Mouse (Mus musculus) kidney, adult 9 months (tissue): ENCODE results near the gene Lsm12.
"Not testable (repeated sequence)": the region's sequence is repeated elsewhere in the genome, so short reads cannot be mapped to it uniquely, and the experiment has no call there.

ENCODE experiments used
- DNase-seq: peaks from one replicate; pipeline ENCODE4 v3.0.0; 2022

Lsm12 gene

DNA sequence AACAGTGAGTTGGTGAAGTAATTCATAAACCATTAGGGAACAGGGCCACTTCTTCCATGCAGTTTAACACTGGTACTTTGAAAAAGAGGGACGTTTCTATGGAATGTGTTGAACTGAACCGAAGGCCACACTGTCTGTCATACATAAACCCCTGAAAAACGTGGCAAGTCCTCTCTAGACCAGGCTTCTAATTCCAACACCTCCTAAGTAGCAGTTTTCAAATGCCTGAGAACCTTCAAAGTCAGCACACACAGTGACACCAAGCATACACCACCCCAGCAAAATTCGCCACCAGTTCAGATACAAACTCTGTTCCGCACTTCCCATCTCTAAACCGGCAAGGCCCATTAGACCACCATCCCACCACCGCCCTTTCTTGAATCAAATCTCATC lies 847 bp downstream of the Lsm12 start:
- DNase-seq, result no peak

DNA sequence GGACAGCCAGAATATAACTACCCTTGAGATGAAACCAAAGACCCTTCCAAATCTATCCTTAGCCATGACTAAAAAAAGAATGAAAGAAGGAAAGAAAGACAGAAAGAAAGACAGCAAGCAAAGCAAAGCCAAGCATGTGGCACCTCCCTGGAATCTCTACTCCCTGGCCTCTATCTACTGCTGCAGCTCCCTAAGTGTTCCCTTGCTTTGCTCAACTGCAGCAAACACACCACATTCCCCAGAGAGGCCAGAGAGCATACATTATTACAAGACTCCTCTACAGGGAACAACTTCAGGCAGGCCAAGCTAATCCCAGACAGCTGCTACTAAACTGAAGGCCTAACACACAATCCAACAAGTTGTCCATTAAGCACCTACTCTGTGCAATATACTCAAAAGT lies 5.3 kb downstream of the Lsm12 start:
- no peak for DNase-seq

- DNase-seq, result no peak
Measured at GRCm38 (mm10) chr11:102168689-102169088, 16.4 kb downstream of the Lsm12 start.

GRCm38 (mm10) chr11:102167539-102167938 lies 17.6 kb downstream of the Lsm12 start:
- no peak for DNase-seq

GRCm38 (mm10) chr11:102165971-102166722 lies 18.9 kb downstream of the Lsm12 start:
- DNase-seq, result no peak

DNA sequence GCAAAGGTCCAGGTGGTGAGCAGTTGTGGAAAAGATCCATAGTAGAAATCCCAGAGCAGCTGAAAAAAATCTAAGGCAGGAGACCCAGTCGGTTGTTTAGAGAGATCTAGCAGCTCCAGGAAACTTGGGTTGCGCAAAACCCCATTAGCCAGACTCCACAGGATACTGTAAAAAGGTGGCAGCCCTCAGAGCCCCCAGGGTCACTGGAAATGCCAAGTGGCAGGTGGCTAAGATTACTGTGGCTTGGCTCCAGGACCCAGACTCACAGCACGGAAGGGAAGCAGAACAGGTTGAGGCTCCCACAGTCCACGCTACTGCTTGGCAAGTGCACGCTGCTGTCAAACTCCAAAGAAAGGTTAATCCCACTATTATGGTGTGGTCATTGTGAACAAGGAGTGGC lies 25.3 kb downstream of the Lsm12 start:
- no peak for DNase-seq

- DNase-seq, result not testable (repeated sequence)
Measured at GRCm38 (mm10) chr11:102158024-102158423, 27.1 kb downstream of the Lsm12 start.

GRCm38 (mm10) chr11:102156786-102157089 lies 28.4 kb downstream of the Lsm12 start:
- DNase-seq, result no peak

GRCm38 (mm10) chr11:102156039-102156785 lies 28.9 kb downstream of the Lsm12 start, which contains the start of gene Tmem101:
TSS of gene Tmem101 (minus strand) at chr11:102156404.
- DNase-seq, result peak; percentile 94

DNA sequence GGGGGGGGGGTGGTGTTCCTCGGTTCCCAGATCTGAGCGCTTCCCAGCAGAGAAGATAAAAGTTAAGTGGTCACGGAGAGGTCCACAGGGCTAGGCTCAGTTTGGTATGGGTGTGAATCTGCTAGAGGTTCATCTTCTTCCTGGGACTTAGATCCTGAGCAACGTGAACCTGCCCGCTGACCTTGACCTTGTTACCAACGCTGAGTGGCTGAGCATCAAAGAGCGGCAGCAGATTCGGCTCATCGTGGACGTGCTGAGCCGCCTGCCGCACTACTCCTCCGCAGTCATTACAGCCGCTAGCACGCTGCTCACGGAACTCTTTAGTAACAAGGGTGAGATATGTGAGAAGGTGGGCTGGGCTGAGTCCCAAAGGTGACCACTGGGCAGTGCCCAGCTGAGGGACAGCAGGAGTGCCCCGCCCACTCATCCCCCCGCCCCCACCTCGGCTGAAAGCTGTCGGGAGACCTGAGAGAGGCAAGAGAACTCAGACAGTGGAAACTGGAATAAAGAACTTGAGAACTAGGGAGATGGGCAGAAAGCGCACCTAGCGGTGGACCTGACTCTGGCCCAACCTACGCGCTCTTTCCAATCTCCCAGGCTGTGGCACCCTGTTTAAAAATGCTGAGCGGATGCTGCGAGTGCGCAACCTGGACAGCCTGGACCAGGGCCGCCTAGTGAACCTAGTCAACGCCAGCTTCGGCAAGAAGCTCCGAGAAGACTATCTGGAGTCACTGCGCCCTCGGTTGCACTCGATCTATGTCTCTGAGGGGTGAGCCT lies 37.7 kb downstream of the Lsm12 start:
- no peak for DNase-seq

- no peak for DNase-seq
Measured at GRCm38 (mm10) chr11:102146531-102146930, 38.6 kb downstream of the Lsm12 start.

DNA sequence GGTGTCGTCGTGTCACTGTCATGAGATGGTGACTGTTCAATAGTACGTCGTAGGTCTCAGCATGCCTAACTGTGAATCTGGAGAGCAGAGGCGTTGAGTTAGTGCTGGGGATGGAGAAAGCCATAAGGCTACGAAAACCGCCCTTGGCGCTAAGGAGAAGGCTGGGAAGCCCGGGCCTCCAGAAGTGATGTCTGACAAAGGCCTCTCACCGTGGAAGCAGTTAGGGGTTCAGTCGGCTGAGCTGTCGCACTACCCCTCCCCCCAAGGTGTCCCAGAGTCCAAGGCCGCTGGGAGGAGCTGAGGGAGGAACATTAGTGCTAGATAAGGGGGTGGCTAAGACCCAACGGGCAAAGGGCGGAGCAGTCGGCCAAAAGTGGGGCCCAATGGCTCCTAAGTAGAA lies 39.1 kb downstream of the Lsm12 start:
- peak; percentile 40 for DNase-seq

GRCm38 (mm10) chr11:102145471-102146001 lies 39.6 kb downstream of the Lsm12 start, which contains the start of gene Nags:
TSS of gene Nags (plus strand) at chr11:102145513.
- DNase-seq, result no peak

- DNase-seq, result no peak
Measured at GRCm38 (mm10) chr11:102144957-102145470, 40.1 kb downstream of the Lsm12 start.

GRCm38 (mm10) chr11:102142355-102142754 lies 42.7 kb downstream of the Lsm12 start:
- DNase-seq, result peak; percentile 57

- peak; percentile 77 for DNase-seq
Measured at GRCm38 (mm10) chr11:102140508-102140907, 44.6 kb downstream of the Lsm12 start.

GRCm38 (mm10) chr11:102138447-102138740 lies 46.7 kb downstream of the Lsm12 start:
- DNase-seq, result peak; percentile 59

DNA sequence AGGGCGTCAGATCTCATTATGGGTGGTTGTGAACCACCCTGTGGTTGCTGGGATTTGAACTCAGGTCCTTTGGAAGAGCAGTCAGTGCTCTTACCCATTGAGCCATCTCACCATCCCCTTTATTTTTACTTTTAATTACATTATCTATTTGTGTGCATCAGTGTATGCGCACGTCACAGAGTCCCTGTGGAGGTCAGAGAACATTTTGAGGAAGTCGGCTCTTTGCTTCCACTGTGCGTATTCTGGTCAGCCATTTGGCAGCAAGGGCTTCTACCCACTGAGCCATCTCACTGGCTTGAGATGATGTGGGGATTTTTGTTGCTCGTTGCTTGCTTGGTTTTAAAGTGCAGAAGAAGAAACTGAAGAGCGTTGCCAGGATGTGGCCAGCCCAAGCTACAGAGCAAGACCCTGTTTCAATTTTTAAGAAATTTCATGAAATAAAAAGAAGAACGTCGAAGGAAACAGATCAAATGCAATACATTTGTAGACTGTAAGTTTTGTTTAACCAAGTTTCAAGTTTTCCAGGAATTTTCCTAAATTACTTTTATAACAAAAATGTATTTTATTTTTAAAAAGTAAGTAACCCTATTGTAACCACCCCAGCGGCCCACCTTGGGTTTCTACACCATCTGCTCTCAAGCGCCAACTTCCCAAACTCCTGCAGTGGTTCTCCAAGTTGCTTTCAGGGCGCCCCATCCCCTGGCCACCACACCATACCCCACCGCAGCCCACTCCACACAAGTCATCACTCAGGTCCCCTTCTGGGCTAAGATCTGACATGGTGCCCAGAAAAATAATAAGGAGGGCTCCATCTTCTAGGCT lies 47.3 kb downstream of the Lsm12 start:
- DNase-seq, result no peak

DNA sequence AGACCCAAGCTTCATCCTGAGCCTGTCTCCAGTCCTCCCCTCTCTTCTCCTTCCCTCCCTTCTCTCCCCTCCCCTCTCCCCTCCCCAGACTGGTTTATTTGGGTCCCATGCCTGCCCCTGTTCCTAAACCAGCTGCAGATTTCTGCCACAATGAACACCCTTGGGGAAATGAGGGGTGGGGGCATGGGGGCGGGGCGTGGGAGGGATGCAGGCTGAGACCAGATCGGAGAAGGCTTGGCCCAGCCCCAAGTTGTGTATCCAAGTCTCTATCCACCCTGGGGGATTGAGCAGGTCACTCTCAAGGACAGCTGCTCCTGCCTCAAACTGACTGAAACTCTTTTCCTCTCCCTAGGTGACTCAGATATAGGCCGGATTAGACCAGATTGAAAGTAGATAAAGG lies 50.6 kb downstream of the Lsm12 start:
- DNase-seq, result no peak

- DNase-seq, result no peak
Measured at GRCm38 (mm10) chr11:102117386-102117785, 67.7 kb downstream of the Lsm12 start.

- DNase-seq, result no peak
Measured at GRCm38 (mm10) chr11:102116241-102116640, 68.9 kb downstream of the Lsm12 start.
